13 mouse cellular contexts compared by ENCODE assay signal in genomic region chr1:137966151-137966836, GRCm38 (mm10).
DNase-seq lines count a peak whose midpoint lies in the region; ATAC-seq lines count a peak whose summit lies in the region.
"Had no signal": no experiment of that assay in that cellular context is flagged by ENCODE, and none has a peak within 500 bp of the region (broad histone marks: within the 10 kb centered on the region; RNA-seq: fewer than 3 reads in every experiment).

No protein-coding gene starts in this region.

- peaks cover 14% of the 10 kb centered on the region; the same call in 1 of the 2 replicates for H3K4me1 ChIP-seq in hindbrain, embryonic 13.5 days (replicated peaks)
- peaks cover 5% of the 10 kb centered on the region; the same call in 1 of the 2 replicates for H3K4me1 ChIP-seq in hindbrain, embryonic 10.5 days (replicated peaks)
- no peaks in the 10 kb centered on the region for H3K4me1 ChIP-seq in hindbrain, embryonic 14.5 days (replicated peaks; ENCODE audit: control insufficient read depth, insufficient read depth, low read length)
- H3K4me1 ChIP-seq in midbrain, embryonic 10.5 days: peaks cover 17% of the 10 kb centered on the region; the same call in 1 of the 2 replicates

- ATAC-seq in hindbrain, embryonic 13.5 days (ENCODE audit: low FRiP score): peak; percentile 64
- peak; percentile 43; the same call in 1 of the 2 replicates for ATAC-seq in hindbrain, embryonic 14.5 days (ENCODE audit: low FRiP score)
- ATAC-seq: liver, postnatal 0 days had no signal

- H3K4me2 ChIP-seq in hindbrain, embryonic 13.5 days: no peak overlapping the region
- no peak overlapping the region for H3K4me2 ChIP-seq in hindbrain, embryonic 14.5 days (replicated peaks)

- peak overlapping the region; percentile 62 for H3K27ac ChIP-seq in hindbrain, embryonic 13.5 days
- H3K27ac ChIP-seq in hindbrain, embryonic 10.5 days: no peak overlapping the region
- H3K27ac ChIP-seq in hindbrain, embryonic 14.5 days: peak overlapping the region; percentile 62; the same call in 1 of the 2 replicates
- 0 out of 2 replicates have a peak overlapping the region, but pooled peaks have one; percentile 42 for H3K27ac ChIP-seq in midbrain, embryonic 10.5 days (replicated peaks)

- peaks cover 9% of the 10 kb centered on the region; the same call in 1 of the 2 replicates for H3K36me3 ChIP-seq in hindbrain, embryonic 13.5 days
- peaks cover 43% of the 10 kb centered on the region for H3K36me3 ChIP-seq in hindbrain, embryonic 10.5 days
- peaks cover 13% of the 10 kb centered on the region for H3K36me3 ChIP-seq in hindbrain, embryonic 14.5 days (replicated peaks; ENCODE audit: control insufficient read depth, insufficient read depth)
- H3K36me3 ChIP-seq in midbrain, embryonic 10.5 days: peaks cover 39% of the 10 kb centered on the region

- no peaks in the 10 kb centered on the region for H3K9me3 ChIP-seq in hindbrain, embryonic 13.5 days
- no peaks in the 10 kb centered on the region for H3K9me3 ChIP-seq in hindbrain, embryonic 10.5 days
- H3K9me3 ChIP-seq in hindbrain, embryonic 14.5 days (ENCODE audit: control insufficient read depth, low read length): no peaks in the 10 kb centered on the region
- H3K9me3 ChIP-seq in midbrain, embryonic 10.5 days (replicated peaks): no peaks in the 10 kb centered on the region
- H3K9me3 ChIP-seq: megakaryocyte, embryonic 14.5 days had no signal

- DNase-seq in hindbrain, embryonic 10.5 days (ENCODE audit: low spot score): no peak
- peak; percentile 41 for DNase-seq in hindbrain, embryonic 14.5 days (ENCODE audit: low spot score)
- DNase-seq in midbrain, embryonic 10.5 days (ENCODE audit: low spot score): peak; percentile 17
- peak; percentile 41 for DNase-seq in right cerebral cortex, postnatal 14 days
- DNase-seq in liver: no peak
- DNase-seq in gastrocnemius, adult 8-10 months (ENCODE audit: low spot score in 2 of 2): no peak
- no peak for DNase-seq in adrenal gland, postnatal 14 days
- DNase-seq: cerebellum, adult 9-11 months; kidney, postnatal 10 days; liver, postnatal 0 days had no signal

- 41% methylated on average over 16 of the region's 16 CpGs for WGBS in hindbrain, embryonic 13.5 days
- 57% methylated on average over 16 of the region's 16 CpGs for WGBS in hindbrain, embryonic 10.5 days
- WGBS in hindbrain, embryonic 14.5 days: 43% methylated on average over 16 of the region's 16 CpGs
- 56% methylated on average over 16 of the region's 16 CpGs for WGBS in midbrain, embryonic 10.5 days

- no peaks in the 10 kb centered on the region for H3K27me3 ChIP-seq in hindbrain, embryonic 13.5 days
- no peaks in the 10 kb centered on the region for H3K27me3 ChIP-seq in hindbrain, embryonic 10.5 days (ENCODE audit: insufficient read depth, poor library complexity, severe bottlenecking)
- H3K27me3 ChIP-seq in hindbrain, embryonic 14.5 days (ENCODE audit: control insufficient read depth, insufficient read depth, low read length): no peaks in the 10 kb centered on the region
- no peaks in the 10 kb centered on the region for H3K27me3 ChIP-seq in midbrain, embryonic 10.5 days (ENCODE audit: low read depth, poor library complexity, severe bottlenecking)
- H3K27me3 ChIP-seq: CH12.LX; megakaryocyte, embryonic 14.5 days had no signal

- no peak overlapping the region for H3K4me3 ChIP-seq in hindbrain, embryonic 13.5 days
- no peak overlapping the region for H3K4me3 ChIP-seq in hindbrain, embryonic 10.5 days
- no peak overlapping the region for H3K4me3 ChIP-seq in hindbrain, embryonic 14.5 days (replicated peaks; ENCODE audit: low read length)
- no peak overlapping the region for H3K4me3 ChIP-seq in midbrain, embryonic 10.5 days
- H3K4me3 ChIP-seq: megakaryocyte, embryonic 14.5 days had no signal

- H3K9ac ChIP-seq in hindbrain, embryonic 13.5 days: no peak overlapping the region
- H3K9ac ChIP-seq in hindbrain, embryonic 14.5 days: no peak overlapping the region
- H3K9ac ChIP-seq: liver, postnatal 0 days had no signal

Comparison
In these comparisons a context has a peak if more than half of its experiments do, and no peak if none do; other contexts are left out.
1. DNase-seq: peak in hindbrain, embryonic 14.5 days (single experiment), midbrain, embryonic 10.5 days (single experiment) and right cerebral cortex, postnatal 14 days (single experiment); none in hindbrain, embryonic 10.5 days (single experiment), liver (single experiment), gastrocnemius, adult 8-10 months (0 of 2) and adrenal gland, postnatal 14 days (single experiment).